Mouse (Mus musculus): ENCODE results near the gene Flnb. TPM values are rescaled to one million over a fixed set of nuclear protein-coding genes. Genes with fewer than 3 reads are reported as not detected.
A peak's percentile ranks its signal among the peaks of the same experiment; 100 is the strongest.

The Flnb gene
- total and polyA plus RNA-seq, 3 experiments: 29.5 to 74.0 (median 61.6) TPM

DNA sequence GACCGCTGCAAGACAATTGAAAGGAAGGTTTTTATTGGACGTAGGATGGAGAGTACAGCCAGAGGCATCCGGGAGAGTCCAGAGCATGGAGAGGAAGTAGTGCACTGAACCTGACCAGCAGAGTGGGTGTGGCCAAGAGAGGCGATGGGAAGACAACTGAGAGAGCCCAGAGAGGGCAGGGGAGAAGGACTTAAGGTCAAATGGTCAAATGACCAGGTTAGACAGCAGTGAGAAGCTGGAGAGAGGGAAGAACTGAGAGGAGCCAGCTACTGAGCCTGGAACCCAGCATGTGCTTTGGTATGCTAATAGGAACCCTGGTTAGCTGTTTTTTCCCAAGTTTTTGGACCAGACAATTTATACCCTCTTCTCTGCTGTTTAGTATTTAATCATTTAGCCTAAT is 40.7 kb downstream of the Flnb start:
- peaks cover 34% of the 10 kb centered on the region for H3K79me2 ChIP-seq (replicated peaks; ENCODE audit: control insufficient read depth, extremely low read depth, insufficient read depth, poor library complexity, severe bottlenecking)
- no peaks in the 10 kb centered on the region for H3K9me3 ChIP-seq (replicated peaks; ENCODE audit: low read length)
- peak overlapping the region; percentile 43 for H3K9ac ChIP-seq (ENCODE audit: insufficient read depth, low read depth)
- in situ Hi-C loops (cut with MboI; ENCODE audit: low pct_ligation_motif_present, low pct_unique_long_range_greater_than_20kb, low sequenced_read_pairs): no loop called here
- peak; percentile 82 for DNase-seq (ENCODE audit: extremely low read depth)
- dilution Hi-C loops (cut with MboI; ENCODE audit: extremely low pct_ligation_motif_present, extremely low pct_unique_long_range_greater_than_20kb, low sequenced_read_pairs): no loop called here
- peak overlapping the region; percentile 74 for H3K4me2 ChIP-seq (ENCODE audit: insufficient read depth, low read depth, poor library complexity, severe bottlenecking)
- peaks cover 12 to 44% of the 10 kb centered on the region in 2 experiments for H3K36me3 ChIP-seq (replicated peaks in 1 of 2; ENCODE audit: control insufficient read depth in 1 of 2, insufficient read depth in 1 of 2, low read length in 1 of 2)
- peak overlapping the region; percentile 46 to 59 (median 57) for H3K4me3 ChIP-seq (replicated peaks in 1 of 3; ENCODE audit: low read depth in 2 of 3, low read length in 2 of 3, poor library complexity in 1 of 3)
- no peaks in the 10 kb centered on the region for H3K27me3 ChIP-seq (replicated peaks)
- H3K4me1 ChIP-seq (ENCODE audit: control insufficient read depth in 1 of 2, insufficient read depth in 2 of 2): peaks cover 33 to 85% of the 10 kb centered on the region in 2 experiments
- TF ChIP-seq TCF12 (IDR thresholded peaks at IDR 0.05; ENCODE audit: low read depth, low read length) (no peak; the same call in 1 of the 2 replicates), SMC3 (IDR thresholded peaks at IDR 0.05; ENCODE audit: low read depth, low read length) (no peak), POLR2A (IDR thresholded peaks at IDR 0.05; ENCODE audit: low read depth, low read length) (peak; percentile 50), MAX (IDR thresholded peaks at IDR 0.05; ENCODE audit: low read length) (peak; percentile 62; the same call in 1 of the 2 replicates), IRF4 (IDR thresholded peaks at IDR 0.05; ENCODE audit: low read depth, low read length) (peak; percentile 63; the same call in 1 of the 2 replicates), TBP (conservative IDR thresholded peaks at IDR 0.05; ENCODE audit: low read depth, low read length) (peak; percentile 54; the same call in 1 of the 2 replicates), MXI1 (IDR thresholded peaks at IDR 0.05; ENCODE audit: low read depth, low read length) (0 out of 2 replicates have a peak, but pooled peaks have one; percentile 17), CHD1 (IDR thresholded peaks at IDR 0.05; ENCODE audit: low read depth, low read length) (peak; percentile 89; the same call in 1 of the 2 replicates), MYC (IDR thresholded peaks at IDR 0.05; ENCODE audit: low read depth, low read length) (peak; percentile 75), BHLHE40 (IDR thresholded peaks at IDR 0.05; ENCODE audit: low read depth, low read length) (peak; percentile 54), HCFC1 (IDR thresholded peaks at IDR 0.05; ENCODE audit: low read depth, low read length) (peak; percentile 14; the same call in 1 of the 2 replicates), SIN3A (IDR thresholded peaks at IDR 0.05; ENCODE audit: low read length) (peak; percentile 70; the same call in 1 of the 2 replicates), KAT2A (IDR thresholded peaks at IDR 0.05; ENCODE audit: insufficient replicate concordance, low read length) (no peak), ELF1 (IDR thresholded peaks at IDR 0.05; ENCODE audit: low read depth, low read length) (peak; percentile 55), ETS1 (conservative IDR thresholded peaks at IDR 0.05; ENCODE audit: low read depth, low read length) (peak; percentile 35; the same call in 1 of the 2 replicates), UBTF (IDR thresholded peaks at IDR 0.05; ENCODE audit: low read depth, low read length) (no peak), MEF2A (IDR thresholded peaks at IDR 0.05; ENCODE audit: borderline replicate concordance, low read depth, low read length) (peak; percentile 61; the same call in 1 of the 2 replicates), NELFE (IDR thresholded peaks at IDR 0.05; ENCODE audit: low read depth, low read length) (peak; percentile 64; the same call in 1 of the 2 replicates)
- H3K27ac ChIP-seq (ENCODE audit: insufficient read depth, low read depth): peak overlapping the region; percentile 89

DNA sequence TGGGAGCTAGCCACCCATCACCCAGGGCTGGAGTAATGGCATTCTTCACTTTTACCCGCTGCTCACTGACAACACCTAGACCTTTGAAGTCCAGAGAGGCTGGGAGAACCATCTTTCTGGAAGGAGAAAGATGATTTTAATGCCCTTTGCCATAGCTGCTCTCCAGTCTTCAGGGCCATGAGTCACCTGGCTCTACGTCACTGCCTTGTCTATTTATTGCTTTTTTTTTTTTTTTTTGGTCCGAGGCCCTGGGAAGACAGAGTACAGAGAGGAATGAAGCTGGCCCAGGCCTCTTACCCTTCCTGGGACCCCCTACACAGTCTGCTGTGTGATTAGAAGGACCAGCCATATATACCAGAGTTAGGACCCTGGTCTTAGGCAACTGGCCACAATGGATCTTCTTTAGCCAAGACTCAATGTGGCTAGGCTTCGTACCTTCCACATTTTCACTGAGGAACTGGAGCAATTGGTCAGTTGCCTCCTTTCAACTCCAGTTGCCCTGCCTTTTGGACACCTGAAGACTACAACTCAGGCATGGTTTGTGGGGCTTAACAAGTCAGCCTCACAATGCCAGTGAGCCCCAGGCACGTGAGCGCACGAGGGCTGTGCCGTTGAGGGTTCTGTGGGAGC is 42.9 kb downstream of the Flnb start:
- peaks cover 44 to 83% of the 10 kb centered on the region in 2 experiments for H3K4me1 ChIP-seq (ENCODE audit: control insufficient read depth in 1 of 2, insufficient read depth in 2 of 2)
- in situ Hi-C loops (cut with MboI; ENCODE audit: low pct_ligation_motif_present, low pct_unique_long_range_greater_than_20kb, low sequenced_read_pairs) (loop anchor here (5.0 kb wide), 1 partner anchor 38 kb away; no protein-coding TSS in a partner anchor), dilution Hi-C loops (cut with MboI; ENCODE audit: extremely low pct_ligation_motif_present, extremely low pct_unique_long_range_greater_than_20kb, low sequenced_read_pairs) (no loop called here)
- H3K36me3 ChIP-seq (replicated peaks in 1 of 2; ENCODE audit: control insufficient read depth in 1 of 2, insufficient read depth in 1 of 2, low read length in 1 of 2): peaks cover 2 to 39% of the 10 kb centered on the region in 2 experiments
- H3K79me2 ChIP-seq (replicated peaks; ENCODE audit: control insufficient read depth, extremely low read depth, insufficient read depth, poor library complexity, severe bottlenecking): peaks cover 43% of the 10 kb centered on the region
- peak overlapping the region; percentile 87 for H3K27ac ChIP-seq (ENCODE audit: insufficient read depth, low read depth)
- H3K9me3 ChIP-seq (replicated peaks; ENCODE audit: low read length): no peaks in the 10 kb centered on the region
- peak; percentile 28 for DNase-seq (ENCODE audit: extremely low read depth)
- H3K4me3 ChIP-seq (replicated peaks in 1 of 3; ENCODE audit: low read depth in 2 of 3, low read length in 2 of 3, poor library complexity in 1 of 3): peak overlapping the region in 1 of 3 experiments; percentile 30
- H3K9ac ChIP-seq (ENCODE audit: insufficient read depth, low read depth): 0 out of 2 replicates have a peak overlapping the region, but pooled peaks have one; percentile 22
- no peaks in the 10 kb centered on the region for H3K27me3 ChIP-seq (replicated peaks)
- peak overlapping the region; percentile 31 for H3K4me2 ChIP-seq (ENCODE audit: insufficient read depth, low read depth, poor library complexity, severe bottlenecking)
- peak; percentile 66 for TF ChIP-seq ZNF384 (IDR thresholded peaks at IDR 0.05; ENCODE audit: low read depth, low read length)
- TF ChIP-seq MXI1 (IDR thresholded peaks at IDR 0.05; ENCODE audit: low read depth, low read length): 0 out of 2 replicates have a peak, but pooled peaks have one; percentile 33
- no peak for TF ChIP-seq SMC3 (IDR thresholded peaks at IDR 0.05; ENCODE audit: low read depth, low read length)
